Mouse (Mus musculus) bone marrow, adult 2 months (tissue): ENCODE data around the gene Mcrip1.

Source experiments
- CTCF ChIP-seq: fragments of 200-500 bp; IDR thresholded peaks from 2 replicates; pipeline ENCODE4 v1.5.1; 2011; ENCODE audit warnings: low read length, control low read depth; ENCODE audit not compliant: control insufficient read depth, insufficient read depth
- POLR2A ChIP-seq: fragments of 200-500 bp; IDR thresholded peaks from 2 replicates; pipeline ENCODE4 v1.6.1; 2011; ENCODE audit warnings: low read depth, mild to moderate bottlenecking, control low read depth, low read length, borderline replicate concordance; ENCODE audit not compliant: control insufficient read depth

GRCm38 (mm10) chr11:120538485-120538884 lies 11.0 kb downstream of the Mcrip1 start:
- TF ChIP-seq CTCF: no peak
- TF ChIP-seq POLR2A: no peak
